In the genomic region with DNA sequence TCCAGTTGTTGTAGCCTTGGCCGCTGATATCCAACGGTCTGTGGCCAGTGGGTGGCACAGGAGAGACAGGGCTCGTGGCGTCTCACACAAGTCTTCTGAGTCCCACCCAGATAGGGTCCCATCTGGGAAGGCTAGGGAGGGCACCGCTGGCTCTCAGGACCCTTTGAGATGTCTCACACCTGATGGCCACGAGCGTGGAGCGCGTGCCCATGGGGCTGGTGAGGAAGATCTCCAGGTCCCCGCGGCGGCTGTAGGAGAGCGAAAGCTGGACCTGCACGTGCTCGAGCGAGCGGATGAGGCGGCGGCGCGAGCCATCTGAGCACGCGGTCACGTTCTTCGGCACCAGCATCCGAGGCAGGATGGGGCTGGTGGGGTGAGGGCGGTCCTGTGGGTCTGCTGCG, we compare ENCODE assay signal across 8 mouse cellular contexts. TPM values are rescaled to one million over a fixed set of nuclear protein-coding genes. Genes with fewer than 3 reads are reported as not detected.
A peak's percentile ranks its signal among the peaks of the same experiment; 100 is the strongest.
DNase-seq lines count a peak whose midpoint lies in the region; ATAC-seq lines count a peak whose summit lies in the region.

No protein-coding gene starts in this region.

- H3K4me3 ChIP-seq in hindbrain, embryonic 10.5 days, result peak overlapping the region; percentile 73
- peak overlapping the region; percentile 44 for H3K4me3 ChIP-seq in neural tube, embryonic 11.5 days (ENCODE audit: low read depth, low read length)

- no peaks in the 10 kb centered on the region for H3K9me3 ChIP-seq in hindbrain, embryonic 10.5 days
- no peaks in the 10 kb centered on the region for H3K9me3 ChIP-seq in neural tube, embryonic 11.5 days (ENCODE audit: control insufficient read depth, low read length)

- H3K9ac ChIP-seq in neural tube, embryonic 11.5 days (ENCODE audit: low read length), result peak overlapping the region; percentile 56; the same call in 1 of the 2 replicates

- H3K4me1 ChIP-seq in hindbrain, embryonic 10.5 days (replicated peaks), result peaks cover 54% of the 10 kb centered on the region
- H3K4me1 ChIP-seq in neural tube, embryonic 11.5 days (ENCODE audit: control insufficient read depth, insufficient read depth, low read length), result peaks cover 14% of the 10 kb centered on the region

- peak; percentile 47 to 67 for DNase-seq in spleen, postnatal 10 days (ENCODE audit: low spot score in 2 of 2)
- DNase-seq in spleen, postnatal 14 days (ENCODE audit: low spot score in 2 of 2), result no peak
- DNase-seq in hindbrain, embryonic 10.5 days (ENCODE audit: low spot score), result no peak
- DNase-seq in liver, result peak; percentile 55
- no peak for DNase-seq in neural tube, embryonic 11.5 days (ENCODE audit: low spot score)
- DNase-seq in ovary, postnatal 10 days (ENCODE audit: low spot score), result no peak
- DNase-seq in gastrocnemius, adult 8-10 months (ENCODE audit: low spot score in 2 of 2), result no peak

- ATAC-seq in common myeloid progenitor, adult 5-6 weeks (replicated peaks; ENCODE audit: low read depth, poor library complexity, severe bottlenecking), result 0 out of 2 replicates have a peak, but pooled peaks have one; percentile 5
- ATAC-seq in neural tube, embryonic 11.5 days (ENCODE audit: insufficient read depth, low FRiP score, low TSS enrichment), result no peak

- peaks cover 56% of the 10 kb centered on the region for H3K27me3 ChIP-seq in hindbrain, embryonic 10.5 days (ENCODE audit: insufficient read depth, poor library complexity, severe bottlenecking)
- H3K27me3 ChIP-seq in neural tube, embryonic 11.5 days (ENCODE audit: control insufficient read depth, insufficient read depth, low read length), result no peaks in the 10 kb centered on the region

- H3K36me3 ChIP-seq in hindbrain, embryonic 10.5 days, result peaks cover 15% of the 10 kb centered on the region
- H3K36me3 ChIP-seq in neural tube, embryonic 11.5 days (ENCODE audit: control insufficient read depth, insufficient read depth, low read length), result peaks cover under 1% of the 10 kb centered on the region; the same call in 1 of the 2 replicates

- WGBS in hindbrain, embryonic 10.5 days, result 4% methylated on average over 28 of the region's 28 CpGs
- 13% methylated on average over 24 of the region's 28 CpGs for WGBS in neural tube, embryonic 11.5 days

- H3K4me2 ChIP-seq in neural tube, embryonic 11.5 days (ENCODE audit: low read depth), result peak overlapping the region; percentile 93

- H3K27ac ChIP-seq in hindbrain, embryonic 10.5 days, result peak overlapping the region; percentile 85
- H3K27ac ChIP-seq in neural tube, embryonic 11.5 days (ENCODE audit: low read depth, low read length), result no peak overlapping the region

RNA-seq across cellular contexts. Expression of a gene that starts 2.5 kb away (rescaled TPM):
- total RNA-seq in common myeloid progenitor, adult 5-6 weeks (2017), result 15.8 and 19.8 TPM in 2 replicates
- polyA plus RNA-seq in hindbrain, embryonic 10.5 days (2016; fragmentation: Nextera tagmentation; extraction: Ambion mirVana), result 55.6 and 60.9 TPM in 2 replicates
- polyA plus RNA-seq in neural tube, embryonic 11.5 days (2014; fragmentation: Nextera tagmentation; extraction: Ambion mirVana), result 37.3 and 40.5 TPM in 2 replicates
- total RNA-seq in gastrocnemius, adult 8-10 months (2022), result 1 to 10 TPM; 5.4 to 8.9 (median 6.6) TPM

RNA-seq across cellular contexts. Expression of a gene that starts 6.5 kb away (rescaled TPM):
- 2.7 and 5.9 TPM in 2 replicates for total RNA-seq in common myeloid progenitor, adult 5-6 weeks (2017)
- polyA plus RNA-seq in hindbrain, embryonic 10.5 days (2016; fragmentation: Nextera tagmentation; extraction: Ambion mirVana), result 3.3 and 3.9 TPM in 2 replicates
- 2.0 and 2.4 TPM in 2 replicates for polyA plus RNA-seq in neural tube, embryonic 11.5 days (2014; fragmentation: Nextera tagmentation; extraction: Ambion mirVana)
- 1 to 10 TPM in 1 of 4 experiments, under 1 TPM in 3; 0.67 to 1.1 (median 0.91) TPM for total RNA-seq in gastrocnemius, adult 8-10 months (2022)

RNA-seq across cellular contexts. Expression of a gene that starts 6.9 kb away (rescaled TPM):
- 2.9 and 3.6 TPM in 2 replicates for total RNA-seq in common myeloid progenitor, adult 5-6 weeks (2017)
- polyA plus RNA-seq in hindbrain, embryonic 10.5 days (2016; fragmentation: Nextera tagmentation; extraction: Ambion mirVana), result 7.2 and 11.2 TPM in 2 replicates
- 4.2 and 5.5 TPM in 2 replicates for polyA plus RNA-seq in neural tube, embryonic 11.5 days (2014; fragmentation: Nextera tagmentation; extraction: Ambion mirVana)
- total RNA-seq in gastrocnemius, adult 8-10 months (2022), result 1 to 10 TPM; 2.6 to 4.0 (median 3.2) TPM

RNA-seq across cellular contexts. Expression of a gene that starts 25.4 kb away (rescaled TPM):
- total RNA-seq in common myeloid progenitor, adult 5-6 weeks (2017), result 0.10 and 0.64 TPM in 2 replicates
- 0.45 and 1.3 TPM in 2 replicates for polyA plus RNA-seq in hindbrain, embryonic 10.5 days (2016; fragmentation: Nextera tagmentation; extraction: Ambion mirVana)
- polyA plus RNA-seq in neural tube, embryonic 11.5 days (2014; fragmentation: Nextera tagmentation; extraction: Ambion mirVana), result 0.17 and 0.27 TPM in 2 replicates
- 10 to 100 TPM; 22.6 to 30.4 (median 26.9) TPM for total RNA-seq in gastrocnemius, adult 8-10 months (2022)

RNA-seq across cellular contexts. Expression of a gene that starts 27.0 kb away (rescaled TPM):
- 0.05 and 0.10 TPM in 2 replicates for total RNA-seq in common myeloid progenitor, adult 5-6 weeks (2017)
- 30.4 and 86.1 TPM in 2 replicates for polyA plus RNA-seq in hindbrain, embryonic 10.5 days (2016; fragmentation: Nextera tagmentation; extraction: Ambion mirVana)
- 81.4 and 81.7 TPM in 2 replicates for polyA plus RNA-seq in neural tube, embryonic 11.5 days (2014; fragmentation: Nextera tagmentation; extraction: Ambion mirVana)
- under 1 TPM; 0.24 to 0.54 (median 0.31) TPM for total RNA-seq in gastrocnemius, adult 8-10 months (2022)

Comparison
In these comparisons a context has a peak if more than half of its experiments do, and no peak if none do; other contexts are left out.
1. DNase-seq: peak in spleen, postnatal 10 days (2 of 2) and liver (single experiment); none in spleen, postnatal 14 days (0 of 2), hindbrain, embryonic 10.5 days (single experiment), neural tube, embryonic 11.5 days (single experiment), ovary, postnatal 10 days (single experiment) and gastrocnemius, adult 8-10 months (0 of 2).